Mouse (Mus musculus) neural tube, embryonic 15.5 days (tissue): ENCODE measurements around the gene Ppm1g. TPM values are rescaled to one million over a fixed set of nuclear protein-coding genes. Genes with fewer than 3 reads are reported as not detected.

Experiments
- ATAC-seq: fragments of 200-750 bp; cut with Nextera tagmentation; 2 replicates; pipeline ENCODE4 v1.8.0; 2017; ENCODE audit warnings: mild to moderate bottlenecking, moderate TSS enrichment, moderate library complexity; ENCODE audit not compliant: low FRiP score
- H3K27ac ChIP-seq: fragments of 300-500 bp; sonication (generic); replicated peaks from 2 replicates; pipeline ENCODE4 v1.5.1; 2015; ENCODE audit warnings: mild to moderate bottlenecking, inconsistent platforms
- H3K27me3 ChIP-seq: fragments of 300-500 bp; sonication (generic); replicated peaks from 2 replicates; pipeline ENCODE4 v1.6.1; 2015; ENCODE audit warnings: inconsistent platforms
- H3K36me3 ChIP-seq: fragments of 300-500 bp; sonication (generic); 2 replicates; pipeline ENCODE4 v1.6.1; 2015; ENCODE audit warnings: inconsistent platforms
- H3K4me1 ChIP-seq: fragments of 300-500 bp; sonication (generic); 2 replicates; pipeline ENCODE4 v1.6.1; 2015; ENCODE audit warnings: inconsistent platforms
- H3K4me2 ChIP-seq: fragments of 300-500 bp; sonication (generic); 2 replicates; pipeline ENCODE4 v1.6.1; 2015; ENCODE audit warnings: inconsistent platforms, mild to moderate bottlenecking, moderate library complexity
- H3K4me3 ChIP-seq: fragments of 300-500 bp; sonication (generic); replicated peaks from 2 replicates; pipeline ENCODE4 v1.5.1; 2015; ENCODE audit warnings: mild to moderate bottlenecking, inconsistent platforms
- H3K9ac ChIP-seq: fragments of 300-500 bp; sonication (generic); replicated peaks from 2 replicates; pipeline ENCODE4 v1.6.1; 2015; ENCODE audit warnings: mild to moderate bottlenecking, inconsistent platforms
- H3K9me3 ChIP-seq: fragments of 300-500 bp; sonication (generic); replicated peaks from 2 replicates; pipeline ENCODE4 v1.6.1; 2016; ENCODE audit warnings: inconsistent platforms
- WGBS: fragments of 180-500 bp; shearing (Covaris S2); methylation state at CpG from one replicate; pipeline ENCODE4 v1.1.7; 2015; ENCODE audit warnings: mixed read lengths; 5-methylcytosine and 5-hydroxymethylcytosine counted together
- polyA plus RNA-seq: library from polyadenylated mRNA; unstranded; fragments of >200 nt; fragmentation: Nextera tagmentation; extraction: Ambion mirVana; gene quantifications from 2 replicates; pipeline ENCODE4 v1.2.1, GENCODE M21; 2015

Gene Ppm1g
- polyA plus RNA-seq, 1 experiment from 2014 or later, result 173 TPM

DNA sequence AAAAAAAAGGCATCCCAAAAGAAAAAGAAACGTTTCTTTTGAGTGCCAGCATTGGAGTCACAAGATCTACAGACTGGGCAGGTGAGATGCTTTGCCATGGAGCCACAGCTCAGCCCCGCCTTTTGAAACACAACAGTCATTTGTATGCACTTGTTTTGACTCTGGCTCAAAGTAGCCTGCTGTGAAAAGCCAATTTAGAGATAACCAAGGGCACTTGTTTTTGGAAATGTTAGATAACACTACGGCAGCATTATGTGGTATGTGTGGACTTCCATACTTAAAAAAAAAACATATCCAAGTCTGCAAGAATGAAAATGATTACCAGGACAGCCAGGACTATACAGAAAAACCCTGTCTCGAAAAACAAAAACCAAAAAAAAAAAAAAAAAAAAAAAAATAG lies 36.8 kb downstream of the Ppm1g start:
- 59% methylated on average over 4 of the region's 4 CpGs for WGBS
- H3K36me3 ChIP-seq, result peaks cover 19% of the 10 kb centered on the region

DNA sequence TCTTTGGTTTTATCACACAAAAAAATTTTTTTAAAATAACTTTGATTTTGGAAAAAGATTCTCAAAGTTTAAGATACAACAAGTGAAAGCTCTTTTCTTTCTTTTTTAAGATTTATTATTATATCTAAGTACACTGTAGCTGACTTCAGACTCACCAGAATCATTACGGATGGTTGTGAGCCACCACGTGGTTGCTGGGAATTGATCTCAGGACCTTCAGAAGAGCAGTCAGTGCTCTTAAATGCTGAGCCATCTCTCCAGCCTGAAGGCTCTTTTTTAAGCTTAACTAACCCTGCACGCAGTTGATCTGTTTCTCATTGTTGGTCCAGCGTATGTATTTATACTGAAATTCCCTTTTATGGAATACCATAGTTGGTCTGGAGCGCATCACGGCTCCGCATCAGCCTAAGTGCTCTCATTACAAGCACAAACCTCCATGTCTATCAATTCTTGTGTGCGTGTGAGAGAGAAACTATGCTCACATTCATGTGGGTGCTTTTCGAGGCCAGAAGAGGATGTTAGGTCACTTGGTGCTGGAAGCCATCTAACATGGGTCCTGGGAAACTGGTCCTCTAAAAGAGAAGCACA lies 39.2 kb downstream of the Ppm1g start:
- Histone ChIP-seq H3K9me3 (no peaks in the 10 kb centered on the region), H3K9ac (no peak overlapping the region), H3K4me3 (no peak overlapping the region), H3K36me3 (no peaks in the 10 kb centered on the region), H3K4me1 (peaks cover 20% of the 10 kb centered on the region), H3K27ac (no peak overlapping the region), H3K4me2 (no peak overlapping the region), H3K27me3 (no peaks in the 10 kb centered on the region)
- ATAC-seq, result no peak
- 93% methylated on average over 9 of the region's 9 CpGs for WGBS

More for the DNA sequence above, 36.8 kb downstream of the Ppm1g start:
- no peak overlapping the region for H3K9ac ChIP-seq
- H3K9me3 ChIP-seq, result no peaks in the 10 kb centered on the region
- H3K27ac ChIP-seq, result no peak overlapping the region
- ATAC-seq, result no peak
- H3K27me3 ChIP-seq, result no peaks in the 10 kb centered on the region
- H3K4me2 ChIP-seq, result no peak overlapping the region
- peaks cover 11% of the 10 kb centered on the region for H3K4me1 ChIP-seq
- no peak overlapping the region for H3K4me3 ChIP-seq

DNA sequence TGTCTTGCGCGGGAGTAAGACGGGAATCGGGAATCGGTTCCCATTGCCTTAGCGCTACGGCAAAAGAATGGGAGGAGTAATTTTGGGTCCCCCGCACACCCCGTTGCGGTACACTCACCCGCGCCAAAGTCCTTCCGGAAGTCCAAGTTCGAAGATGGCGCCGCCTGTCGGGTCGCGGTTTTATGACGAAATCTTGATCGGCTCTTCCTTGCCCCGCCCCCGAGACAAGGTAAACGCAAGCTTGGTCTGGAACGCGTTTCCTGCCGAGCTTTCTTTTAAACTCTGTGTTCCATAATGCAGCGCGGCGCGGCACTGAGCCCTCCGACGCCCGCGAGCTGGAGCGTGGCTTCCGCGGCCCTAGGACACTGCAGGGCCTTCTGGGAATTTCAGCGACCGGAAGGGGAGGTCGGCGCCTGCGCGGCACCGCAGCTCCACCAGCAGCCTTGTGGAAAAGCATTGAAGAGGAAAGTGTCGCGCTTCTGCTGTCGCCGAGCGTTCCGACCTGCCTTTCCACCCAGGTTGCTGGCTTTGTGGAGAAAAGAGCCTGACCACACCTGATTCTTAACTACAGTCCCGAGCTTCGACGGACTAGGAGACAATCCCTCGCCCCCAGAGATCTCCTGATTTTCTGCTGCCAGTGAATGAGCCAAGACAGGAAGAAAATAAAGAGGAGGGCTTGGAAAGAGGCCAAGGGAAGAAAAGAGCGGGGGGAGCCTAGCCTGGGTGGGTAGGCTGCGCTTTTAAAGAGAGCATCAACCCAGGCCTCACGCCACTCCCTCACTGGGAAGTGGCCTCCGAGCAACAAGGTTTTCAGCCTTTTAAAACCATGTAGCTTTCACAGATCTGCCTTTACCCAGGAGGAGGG lies 40.5 kb downstream of the Ppm1g start, which contains the start of the genes Gm29609 and Gtf3c2:
Gm29609 (minus strand) TSS at position 146 of the 865 bp plus-strand sequence.
Gtf3c2 (minus strand) TSS at position 379 of the 865 bp plus-strand sequence.
- peak within 1 kb of the TSS; percentile 85 for H3K4me2 ChIP-seq
- ATAC-seq, result peak; percentile 98
- no peaks in the 10 kb centered on the region; the same call in 1 of the 2 replicates for H3K36me3 ChIP-seq
- no peaks in the 10 kb centered on the region for H3K9me3 ChIP-seq
- peaks cover 20% of the 10 kb centered on the region for H3K4me1 ChIP-seq
- peak within 1 kb of the TSS; percentile 98 for H3K27ac ChIP-seq
- WGBS, result under 1% methylated on average over 59 of the region's 59 CpGs
- H3K27me3 ChIP-seq, result no peaks in the 10 kb centered on the region
- peak within 1 kb of the TSS; percentile 71 for H3K9ac ChIP-seq
- peak within 1 kb of the TSS; percentile 87 for H3K4me3 ChIP-seq

DNA sequence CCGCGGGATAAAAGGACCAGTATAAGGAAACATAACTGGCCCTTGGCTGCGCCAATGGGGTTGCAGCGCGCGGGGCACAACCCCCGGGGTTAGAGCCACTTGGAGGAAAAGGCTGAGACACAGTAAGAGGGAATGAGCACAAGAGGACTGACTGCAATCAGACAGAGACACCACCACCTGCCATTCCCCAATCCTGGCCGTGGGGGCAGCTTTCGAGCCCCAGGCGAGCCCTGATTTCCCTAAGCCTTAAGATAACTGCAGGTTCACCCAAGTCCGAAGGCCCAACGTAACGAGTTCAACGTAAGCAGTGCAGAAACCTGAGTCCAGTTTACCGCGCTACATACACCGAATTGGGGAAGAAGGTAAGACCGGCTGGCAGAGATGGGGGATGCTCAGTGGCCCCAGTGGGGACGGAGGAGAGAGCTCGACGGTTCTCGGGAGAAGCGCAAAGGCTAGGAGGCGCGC lies 41.2 kb downstream of the Ppm1g start:
- peak; percentile 76; the same call in 1 of the 2 replicates for ATAC-seq
- no peaks in the 10 kb centered on the region for H3K27me3 ChIP-seq
- H3K4me2 ChIP-seq, result peak overlapping the region; percentile 85
- peaks cover 20% of the 10 kb centered on the region for H3K4me1 ChIP-seq
- no peaks in the 10 kb centered on the region for H3K9me3 ChIP-seq
- H3K36me3 ChIP-seq, result peaks cover 5% of the 10 kb centered on the region
- H3K27ac ChIP-seq, result peak overlapping the region; percentile 98
- under 1% methylated on average over 25 of the region's 25 CpGs for WGBS
- H3K9ac ChIP-seq, result peak overlapping the region; percentile 71
- peak overlapping the region; percentile 87 for H3K4me3 ChIP-seq

DNA sequence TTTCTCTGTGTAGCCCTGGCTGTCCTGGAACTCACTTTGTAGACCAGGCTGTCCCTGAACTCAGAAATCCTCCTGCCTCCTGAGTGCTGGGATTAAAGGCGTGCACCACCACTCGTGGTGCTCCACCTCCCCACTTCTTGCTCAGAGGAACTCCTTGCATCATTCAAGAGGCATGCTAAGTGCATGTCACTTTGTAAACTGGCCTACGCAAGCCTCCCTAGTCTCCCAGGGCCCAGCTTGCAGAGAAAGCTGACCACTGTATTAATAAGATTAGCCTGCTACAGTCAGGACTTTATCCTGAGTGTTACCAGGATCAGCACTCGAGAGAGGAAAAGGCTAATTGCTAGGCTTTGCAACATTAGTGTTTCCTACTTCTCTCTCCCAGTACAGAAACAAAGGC lies 51.9 kb downstream of the Ppm1g start:
- no peak for ATAC-seq
- no peak overlapping the region for H3K4me2 ChIP-seq
- H3K9ac ChIP-seq, result no peak overlapping the region
- H3K4me3 ChIP-seq, result no peak overlapping the region
- H3K36me3 ChIP-seq, result peaks cover 86% of the 10 kb centered on the region
- 92% methylated on average over 4 of the region's 4 CpGs for WGBS
- H3K27me3 ChIP-seq, result no peaks in the 10 kb centered on the region
- no peaks in the 10 kb centered on the region for H3K9me3 ChIP-seq
- no peak overlapping the region for H3K27ac ChIP-seq
- H3K4me1 ChIP-seq, result no peaks in the 10 kb centered on the region

DNA sequence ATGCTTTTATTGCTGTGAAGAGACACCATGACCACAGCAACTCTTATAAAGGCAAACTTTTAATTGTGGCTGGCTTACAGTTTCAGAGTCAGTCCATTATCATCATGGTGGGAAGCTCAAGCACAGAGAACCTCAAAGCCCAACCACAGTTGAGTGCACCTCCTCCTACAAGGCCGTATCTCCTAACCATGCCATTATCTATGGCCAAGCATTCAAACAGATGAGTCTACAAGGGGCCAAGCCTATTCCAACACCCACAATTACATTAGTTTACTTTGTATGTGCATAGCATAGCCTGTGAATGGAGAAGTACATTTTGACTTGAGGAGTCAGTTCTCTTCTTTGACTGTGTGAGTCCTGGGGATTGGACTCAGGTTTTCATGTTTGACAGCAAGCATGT lies 55.6 kb downstream of the Ppm1g start:
- no peak for ATAC-seq
- WGBS, result 89% methylated on average over 1 of the region's 1 CpGs
- no peaks in the 10 kb centered on the region for H3K4me1 ChIP-seq

DNA sequence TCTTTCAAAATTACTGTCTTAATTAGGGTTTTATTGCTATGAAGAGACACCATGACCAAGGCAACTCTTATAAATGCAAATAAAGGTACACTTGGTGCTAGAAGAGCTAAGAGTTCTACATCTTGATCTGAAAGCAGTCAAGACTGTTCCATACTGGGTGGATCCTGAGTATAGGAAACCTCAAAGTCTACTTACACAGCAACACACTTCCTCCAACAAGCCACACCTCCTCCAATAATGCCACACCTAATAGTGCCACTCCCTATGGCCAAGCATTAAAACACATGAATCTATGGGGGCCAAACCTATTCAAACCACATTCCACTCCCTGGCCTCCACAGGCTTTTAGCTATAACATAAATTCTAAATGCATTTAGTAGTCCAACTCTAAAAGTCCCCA lies 58.0 kb downstream of the Ppm1g start:
- ATAC-seq, result no peak
- Histone ChIP-seq H3K36me3 (peaks cover 91% of the 10 kb centered on the region), H3K4me1 (no peaks in the 10 kb centered on the region), H3K9ac (no peak overlapping the region), H3K4me3 (no peak overlapping the region), H3K9me3 (no peaks in the 10 kb centered on the region), H3K27ac (no peak overlapping the region), H3K27me3 (no peaks in the 10 kb centered on the region), H3K4me2 (no peak overlapping the region)

More for the DNA sequence above, 55.6 kb downstream of the Ppm1g start:
- Histone ChIP-seq H3K27ac (no peak overlapping the region), H3K9me3 (no peaks in the 10 kb centered on the region), H3K36me3 (peaks cover 91% of the 10 kb centered on the region), H3K4me3 (no peak overlapping the region), H3K4me2 (no peak overlapping the region), H3K9ac (no peak overlapping the region), H3K27me3 (no peaks in the 10 kb centered on the region)

DNA sequence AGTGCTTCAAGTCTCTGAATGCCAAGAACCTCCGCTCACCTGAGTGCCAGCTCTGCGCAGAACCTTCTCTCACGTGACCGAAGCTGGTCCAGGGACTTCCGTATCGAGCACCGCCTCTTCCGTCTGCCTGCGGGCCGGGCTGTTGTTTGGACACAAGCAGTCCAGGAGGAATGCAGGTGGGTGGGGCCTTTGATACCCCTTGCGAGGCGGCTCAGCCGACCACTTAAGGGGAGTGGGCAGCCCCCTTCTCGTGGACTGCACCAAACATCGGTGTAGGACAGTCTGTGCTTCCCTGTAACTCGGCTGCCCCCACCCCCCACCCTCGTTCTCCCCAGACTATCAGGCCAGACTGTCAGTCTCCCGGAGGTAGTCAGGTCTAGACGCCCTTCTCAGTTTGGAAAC lies 66.3 kb downstream of the Ppm1g start, which contains the start of gene Mpv17:
Mpv17 (minus strand) TSS at position 100 of the 402 bp plus-strand sequence.
- H3K9ac ChIP-seq, result peak within 1 kb of the TSS; percentile 77
- no peaks in the 10 kb centered on the region for H3K9me3 ChIP-seq
- WGBS, result under 1% methylated on average over 19 of the region's 19 CpGs
- peaks cover 15% of the 10 kb centered on the region for H3K4me1 ChIP-seq
- no peaks in the 10 kb centered on the region for H3K27me3 ChIP-seq
- H3K27ac ChIP-seq, result peak within 1 kb of the TSS; percentile 79
- ATAC-seq, result peak; percentile 95
- H3K4me3 ChIP-seq, result peak within 1 kb of the TSS; percentile 67
- H3K4me2 ChIP-seq, result peak within 1 kb of the TSS; percentile 92
- H3K36me3 ChIP-seq, result peaks cover 32% of the 10 kb centered on the region

DNA sequence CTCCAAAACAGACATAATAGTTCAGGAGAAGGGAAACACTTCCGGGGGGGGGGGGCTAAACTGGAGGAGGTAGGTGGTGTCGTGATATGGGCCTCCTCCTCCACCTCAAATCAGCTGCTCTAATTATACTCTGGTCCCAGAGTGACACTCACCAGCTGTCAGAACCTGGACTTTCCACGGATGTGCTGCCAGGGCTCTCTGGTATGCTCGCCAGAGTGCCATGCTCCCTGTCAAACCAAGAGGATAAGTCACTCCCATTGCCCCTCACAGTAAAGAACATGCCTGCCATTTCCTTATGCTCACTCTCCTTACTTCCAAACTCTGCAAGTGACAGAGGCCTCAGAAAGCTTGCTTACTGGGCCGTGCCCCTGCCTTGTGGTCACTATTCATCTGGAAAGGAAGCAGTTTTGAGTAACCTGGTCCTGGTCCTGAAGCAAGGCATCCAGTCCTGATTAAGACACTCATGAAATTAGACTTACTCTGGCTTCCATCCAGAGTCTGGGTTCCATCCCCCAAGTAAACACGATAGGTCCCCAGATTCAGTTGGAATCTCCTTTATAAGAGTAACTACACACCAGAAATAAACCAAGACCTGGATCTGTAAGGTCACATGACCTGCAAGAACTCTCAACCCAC lies 66.9 kb downstream of the Ppm1g start:
- Histone ChIP-seq H3K9ac (peak overlapping the region; percentile 77), H3K4me2 (peak overlapping the region; percentile 92), H3K27me3 (no peaks in the 10 kb centered on the region), H3K36me3 (peaks cover 27% of the 10 kb centered on the region), H3K4me1 (peaks cover 15% of the 10 kb centered on the region), H3K4me3 (peak overlapping the region; percentile 67), H3K27ac (peak overlapping the region; percentile 79), H3K9me3 (no peaks in the 10 kb centered on the region)
- ATAC-seq, result peak; percentile 29
- 39% methylated on average over 6 of the region's 6 CpGs for WGBS
